Mouse (Mus musculus): ENCODE results near the gene Hdac4. TPM values are rescaled to one million over a fixed set of nuclear protein-coding genes. Genes with fewer than 3 reads are reported as not detected.

The Hdac4 gene
- polyA plus RNA-seq, 1 experiment from 2014 or later = 15.0 TPM

DNA sequence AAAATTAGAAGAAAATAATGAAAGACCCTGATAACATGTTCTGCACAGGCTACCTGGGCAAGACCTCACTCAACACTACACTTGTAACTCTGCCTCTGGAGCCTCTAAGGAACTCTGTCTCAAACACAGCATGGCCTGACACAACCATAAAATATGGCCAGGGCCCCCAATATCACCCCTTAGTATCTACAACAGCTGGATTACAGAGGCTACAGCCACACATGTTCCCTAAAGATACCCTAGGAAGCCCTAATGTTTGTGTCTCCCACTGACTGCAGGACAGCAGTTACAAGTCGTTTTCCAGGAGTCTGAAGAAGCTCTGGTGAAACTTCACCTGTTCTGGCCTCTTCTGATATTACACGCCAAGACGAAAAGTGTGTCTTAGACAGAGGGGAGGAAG, 65.7 kb downstream of the Hdac4 start:
- Histone ChIP-seq H3K27me3 (replicated peaks; ENCODE audit: control insufficient read depth, insufficient read depth, low read length) (no peaks in the 10 kb centered on the region), H3K27ac (ENCODE audit: low read depth) (no peak overlapping the region), H3K36me3 (ENCODE audit: control insufficient read depth, insufficient read depth, low read length) (no peaks in the 10 kb centered on the region), H3K4me1 (replicated peaks; ENCODE audit: control insufficient read depth, insufficient read depth, low read length) (peaks cover 9% of the 10 kb centered on the region), H3K4me2 (ENCODE audit: low read length) (no peak overlapping the region), H3K4me3 (ENCODE audit: low read depth, low read length) (no peak overlapping the region), H3K9ac (ENCODE audit: low read length) (no peak overlapping the region), H3K9me3 (ENCODE audit: control insufficient read depth, low read length) (no peaks in the 10 kb centered on the region)
- WGBS = 64% methylated on average over 3 of the region's 3 CpGs
- DNase-seq (ENCODE audit: low spot score) (no peak), ATAC-seq (replicated peaks; ENCODE audit: low FRiP score, low TSS enrichment, low read depth) (no peak)

DNA sequence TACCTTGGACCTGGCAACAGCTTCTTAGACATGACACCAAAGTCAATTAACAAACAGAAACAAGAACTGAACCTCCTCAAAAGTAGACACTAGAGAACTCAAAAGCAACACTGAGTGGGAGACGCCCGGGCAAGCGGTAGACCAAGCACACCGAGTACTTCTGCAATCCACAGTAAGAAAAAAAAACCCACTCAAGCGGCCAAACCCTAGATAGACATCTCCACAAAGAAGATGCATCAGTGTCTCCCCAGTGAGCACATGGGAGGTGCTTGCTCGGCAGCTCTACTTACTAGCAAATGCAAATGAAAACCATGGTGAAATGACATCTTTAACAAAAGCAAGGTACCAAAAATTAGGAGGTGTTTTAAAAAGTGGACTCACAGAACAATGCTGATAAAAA, 67.7 kb downstream of the Hdac4 start:
- Histone ChIP-seq H3K36me3 (ENCODE audit: control insufficient read depth, insufficient read depth, low read length) (no peaks in the 10 kb centered on the region), H3K4me2 (ENCODE audit: low read length) (no peak overlapping the region), H3K4me3 (ENCODE audit: low read depth, low read length) (no peak overlapping the region), H3K9ac (ENCODE audit: low read length) (no peak overlapping the region), H3K27ac (ENCODE audit: low read depth) (no peak overlapping the region), H3K27me3 (replicated peaks; ENCODE audit: control insufficient read depth, insufficient read depth, low read length) (no peaks in the 10 kb centered on the region), H3K9me3 (ENCODE audit: control insufficient read depth, low read length) (no peaks in the 10 kb centered on the region), H3K4me1 (replicated peaks; ENCODE audit: control insufficient read depth, insufficient read depth, low read length) (peaks cover 9% of the 10 kb centered on the region)
- DNase-seq (ENCODE audit: low spot score) = no peak
- ATAC-seq (replicated peaks; ENCODE audit: low FRiP score, low TSS enrichment, low read depth) = no peak
- WGBS = 90% methylated on average over 6 of the region's 6 CpGs

DNA sequence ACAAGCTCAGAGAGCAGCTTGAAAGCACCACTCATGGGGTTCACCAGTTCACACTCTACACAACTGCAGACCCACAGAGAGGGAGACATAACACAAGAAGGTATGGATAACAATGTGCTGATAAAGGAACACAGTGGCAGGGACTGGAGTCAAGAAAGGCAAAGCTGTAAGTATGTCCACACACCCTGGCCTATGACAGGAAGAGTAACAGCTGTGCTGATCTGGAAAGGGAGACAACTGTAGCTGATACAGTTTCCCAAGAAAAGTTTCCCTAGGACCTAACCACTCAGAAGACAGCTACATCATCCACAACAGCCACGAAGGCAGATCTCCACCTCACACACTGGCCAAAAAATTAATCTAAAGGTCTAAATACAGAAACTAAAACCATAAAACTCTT, 68.1 kb downstream of the Hdac4 start:
- Histone ChIP-seq H3K4me2 (ENCODE audit: low read length) (no peak overlapping the region), H3K27ac (ENCODE audit: low read depth) (no peak overlapping the region), H3K4me1 (replicated peaks; ENCODE audit: control insufficient read depth, insufficient read depth, low read length) (peaks cover 9% of the 10 kb centered on the region), H3K36me3 (ENCODE audit: control insufficient read depth, insufficient read depth, low read length) (no peaks in the 10 kb centered on the region), H3K9ac (ENCODE audit: low read length) (no peak overlapping the region), H3K4me3 (ENCODE audit: low read depth, low read length) (no peak overlapping the region), H3K27me3 (replicated peaks; ENCODE audit: control insufficient read depth, insufficient read depth, low read length) (no peaks in the 10 kb centered on the region), H3K9me3 (ENCODE audit: control insufficient read depth, low read length) (no peaks in the 10 kb centered on the region)
- 78% methylated on average over 1 of the region's 1 CpGs for WGBS
- no peak for DNase-seq (ENCODE audit: low spot score)
- no peak for ATAC-seq (replicated peaks; ENCODE audit: low FRiP score, low TSS enrichment, low read depth)

DNA sequence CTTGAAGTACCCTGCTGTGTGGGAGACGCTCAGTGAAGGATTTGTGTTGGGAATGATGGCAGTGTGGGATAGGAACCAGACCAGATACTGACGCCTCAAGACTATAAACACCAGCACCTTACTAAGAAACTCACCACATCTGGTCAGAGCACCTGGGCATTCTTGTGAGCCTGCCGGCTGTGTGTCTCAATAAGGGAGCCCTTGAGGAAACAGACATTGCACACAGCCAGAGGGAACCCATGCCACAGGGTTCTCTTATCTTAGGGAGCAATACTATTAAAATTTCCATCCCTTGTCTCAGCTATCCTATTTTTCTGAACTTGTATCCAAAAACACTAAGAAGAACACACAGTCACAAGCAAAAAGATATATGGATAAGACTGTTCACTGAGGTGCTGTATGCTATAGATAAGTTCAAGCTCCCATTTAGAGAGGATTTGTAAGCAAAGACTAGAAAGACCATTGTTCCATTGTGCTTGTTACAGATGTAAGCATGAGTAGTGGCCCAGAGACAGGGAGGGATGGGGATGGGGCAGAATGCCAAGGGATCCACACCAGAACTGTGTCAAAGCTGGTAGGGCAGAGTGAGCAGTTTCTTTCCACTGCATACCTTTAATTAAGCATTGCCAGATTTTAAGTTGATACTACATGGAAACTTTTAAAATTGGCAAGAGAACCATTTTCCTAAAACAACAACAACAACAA, 70.8 kb downstream of the Hdac4 start:
- 35% methylated on average over 3 of the region's 3 CpGs for WGBS
- no peak overlapping the region for H3K4me2 ChIP-seq (ENCODE audit: low read length)
- no peak overlapping the region for H3K27ac ChIP-seq (ENCODE audit: low read depth)
- no peaks in the 10 kb centered on the region for H3K27me3 ChIP-seq (replicated peaks; ENCODE audit: control insufficient read depth, insufficient read depth, low read length)
- no peaks in the 10 kb centered on the region for H3K4me1 ChIP-seq (replicated peaks; ENCODE audit: control insufficient read depth, insufficient read depth, low read length)
- no peaks in the 10 kb centered on the region for H3K9me3 ChIP-seq (ENCODE audit: control insufficient read depth, low read length)
- no peak overlapping the region for H3K4me3 ChIP-seq (ENCODE audit: low read depth, low read length)
- no peaks in the 10 kb centered on the region for H3K36me3 ChIP-seq (ENCODE audit: control insufficient read depth, insufficient read depth, low read length)
- DNase-seq (ENCODE audit: low spot score) = no peak
- no peak for ATAC-seq (replicated peaks; ENCODE audit: low FRiP score, low TSS enrichment, low read depth)
- H3K9ac ChIP-seq (ENCODE audit: low read length) = no peak overlapping the region

DNA sequence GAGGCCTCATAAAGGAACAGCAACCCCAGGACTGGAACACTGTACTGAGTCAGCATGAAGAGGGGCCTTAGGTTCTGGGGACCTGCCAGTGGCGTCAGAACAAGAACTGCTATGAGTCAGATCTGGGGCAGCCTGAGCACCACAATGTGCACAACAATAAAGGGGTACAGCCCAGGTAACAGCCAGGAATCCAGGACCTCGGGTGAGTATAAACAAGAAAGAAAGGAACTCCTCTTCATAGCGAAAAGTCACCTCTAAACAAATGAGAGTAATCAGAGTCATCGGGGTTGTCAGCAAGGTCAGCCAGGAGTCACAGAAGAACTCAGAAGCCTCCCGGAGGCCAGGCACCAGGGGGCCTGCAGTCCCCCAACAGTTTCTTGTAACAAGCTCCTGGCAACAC, 76.2 kb downstream of the Hdac4 start:
- H3K4me1 ChIP-seq (replicated peaks; ENCODE audit: control insufficient read depth, insufficient read depth, low read length) = no peaks in the 10 kb centered on the region
- no peaks in the 10 kb centered on the region for H3K36me3 ChIP-seq (ENCODE audit: control insufficient read depth, insufficient read depth, low read length)
- no peak overlapping the region for H3K27ac ChIP-seq (ENCODE audit: low read depth)
- H3K9me3 ChIP-seq (ENCODE audit: control insufficient read depth, low read length) = no peaks in the 10 kb centered on the region
- H3K9ac ChIP-seq (ENCODE audit: low read length) = no peak overlapping the region
- no peak overlapping the region for H3K4me2 ChIP-seq (ENCODE audit: low read length)
- 32% methylated on average over 5 of the region's 5 CpGs for WGBS
- ATAC-seq (replicated peaks; ENCODE audit: low FRiP score, low TSS enrichment, low read depth) = no peak
- no peaks in the 10 kb centered on the region for H3K27me3 ChIP-seq (replicated peaks; ENCODE audit: control insufficient read depth, insufficient read depth, low read length)
- no peak for DNase-seq (ENCODE audit: low spot score)
- H3K4me3 ChIP-seq (ENCODE audit: low read depth, low read length) = no peak overlapping the region

DNA sequence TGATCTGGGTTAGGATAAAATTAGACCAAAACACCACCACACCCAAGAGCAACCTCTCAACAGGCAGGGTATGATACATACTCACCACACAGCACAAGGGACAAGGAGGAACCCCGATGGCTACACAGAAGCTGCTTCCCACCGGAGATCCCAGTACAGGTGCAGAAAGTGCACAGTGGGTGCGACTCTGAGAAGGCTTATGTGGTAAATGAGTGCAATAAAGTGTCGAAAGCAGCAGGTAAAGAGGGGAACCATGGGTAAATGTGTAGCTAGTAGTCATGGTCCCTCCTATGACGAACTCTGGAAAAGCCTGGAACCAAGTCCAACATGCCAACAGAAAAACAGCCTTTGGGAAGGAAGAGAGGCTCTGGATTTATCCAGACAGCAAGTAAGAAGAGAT, 77.9 kb downstream of the Hdac4 start:
- Histone ChIP-seq H3K4me3 (ENCODE audit: low read depth, low read length) (no peak overlapping the region), H3K27ac (ENCODE audit: low read depth) (no peak overlapping the region), H3K9me3 (ENCODE audit: control insufficient read depth, low read length) (no peaks in the 10 kb centered on the region), H3K36me3 (ENCODE audit: control insufficient read depth, insufficient read depth, low read length) (no peaks in the 10 kb centered on the region), H3K9ac (ENCODE audit: low read length) (no peak overlapping the region), H3K4me2 (ENCODE audit: low read length) (no peak overlapping the region), H3K4me1 (replicated peaks; ENCODE audit: control insufficient read depth, insufficient read depth, low read length) (peaks cover 10% of the 10 kb centered on the region), H3K27me3 (replicated peaks; ENCODE audit: control insufficient read depth, insufficient read depth, low read length) (no peaks in the 10 kb centered on the region)
- DNase-seq (ENCODE audit: low spot score) = no peak
- WGBS = 91% methylated on average over 5 of the region's 5 CpGs
- ATAC-seq (replicated peaks; ENCODE audit: low FRiP score, low TSS enrichment, low read depth) = no peak

DNA sequence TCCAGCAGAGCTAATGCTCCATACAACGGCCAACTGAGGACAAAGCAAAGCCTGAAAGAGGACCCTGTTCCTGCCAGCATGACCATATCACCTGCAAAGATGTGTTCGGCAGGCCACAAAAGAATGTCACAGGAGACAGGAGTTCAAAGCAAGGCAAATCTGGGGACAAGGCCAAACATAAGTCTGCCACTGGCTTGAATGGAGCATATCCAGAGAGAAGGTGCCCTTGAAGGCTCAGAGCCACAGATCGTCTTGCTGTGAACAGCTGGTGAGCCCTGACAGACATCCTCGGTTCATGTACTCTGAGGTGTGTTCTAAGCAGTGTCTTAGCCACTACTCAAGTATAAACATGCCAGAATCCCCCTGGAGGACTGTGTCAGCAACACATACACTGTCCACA, 79.3 kb downstream of the Hdac4 start:
- 81% methylated on average over 4 of the region's 4 CpGs for WGBS
- no peak overlapping the region for H3K4me3 ChIP-seq (ENCODE audit: low read depth, low read length)
- ATAC-seq (replicated peaks; ENCODE audit: low FRiP score, low TSS enrichment, low read depth) = no peak

DNA sequence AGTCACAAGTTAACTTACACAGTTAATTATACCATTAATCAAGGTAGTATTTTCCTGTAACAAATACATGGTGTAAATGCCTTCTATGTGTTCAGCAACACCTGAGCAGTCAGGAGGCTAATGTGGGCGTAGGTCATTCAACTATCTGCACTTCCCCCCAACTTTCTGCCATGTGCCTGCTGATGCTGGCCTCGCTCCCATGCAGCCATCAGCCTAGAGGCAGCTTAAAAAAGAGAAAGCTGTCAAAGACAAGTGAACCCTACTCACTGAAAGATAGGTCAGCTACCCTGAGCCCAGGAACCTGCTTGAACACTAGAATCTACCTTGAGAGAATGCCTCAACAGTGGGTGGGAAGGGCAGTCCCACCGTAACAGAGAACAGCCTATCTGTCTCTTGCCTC, 81.4 kb downstream of the Hdac4 start:
- H3K4me1 ChIP-seq (replicated peaks; ENCODE audit: control insufficient read depth, insufficient read depth, low read length) = peaks cover 10% of the 10 kb centered on the region
- DNase-seq (ENCODE audit: low spot score) (no peak), ATAC-seq (replicated peaks; ENCODE audit: low FRiP score, low TSS enrichment, low read depth) (no peak)
- H3K4me3 ChIP-seq (ENCODE audit: low read depth, low read length) = no peak overlapping the region
- H3K27me3 ChIP-seq (replicated peaks; ENCODE audit: control insufficient read depth, insufficient read depth, low read length) = no peaks in the 10 kb centered on the region
- H3K27ac ChIP-seq (ENCODE audit: low read depth) = no peak overlapping the region
- 97% methylated on average over 3 of the region's 3 CpGs for WGBS
- no peak overlapping the region for H3K4me2 ChIP-seq (ENCODE audit: low read length)
- H3K36me3 ChIP-seq (ENCODE audit: control insufficient read depth, insufficient read depth, low read length) = no peaks in the 10 kb centered on the region
- H3K9me3 ChIP-seq (ENCODE audit: control insufficient read depth, low read length) = no peaks in the 10 kb centered on the region
- H3K9ac ChIP-seq (ENCODE audit: low read length) = no peak overlapping the region

More for the DNA sequence above, 79.3 kb downstream of the Hdac4 start:
- H3K9me3 ChIP-seq (ENCODE audit: control insufficient read depth, low read length) = no peaks in the 10 kb centered on the region
- no peaks in the 10 kb centered on the region for H3K36me3 ChIP-seq (ENCODE audit: control insufficient read depth, insufficient read depth, low read length)
- no peak overlapping the region for H3K4me2 ChIP-seq (ENCODE audit: low read length)
- H3K27me3 ChIP-seq (replicated peaks; ENCODE audit: control insufficient read depth, insufficient read depth, low read length) = no peaks in the 10 kb centered on the region
- DNase-seq (ENCODE audit: low spot score) = no peak
- no peak overlapping the region for H3K9ac ChIP-seq (ENCODE audit: low read length)
- H3K4me1 ChIP-seq (replicated peaks; ENCODE audit: control insufficient read depth, insufficient read depth, low read length) = peaks cover 10% of the 10 kb centered on the region
- H3K27ac ChIP-seq (ENCODE audit: low read depth) = no peak overlapping the region

DNA sequence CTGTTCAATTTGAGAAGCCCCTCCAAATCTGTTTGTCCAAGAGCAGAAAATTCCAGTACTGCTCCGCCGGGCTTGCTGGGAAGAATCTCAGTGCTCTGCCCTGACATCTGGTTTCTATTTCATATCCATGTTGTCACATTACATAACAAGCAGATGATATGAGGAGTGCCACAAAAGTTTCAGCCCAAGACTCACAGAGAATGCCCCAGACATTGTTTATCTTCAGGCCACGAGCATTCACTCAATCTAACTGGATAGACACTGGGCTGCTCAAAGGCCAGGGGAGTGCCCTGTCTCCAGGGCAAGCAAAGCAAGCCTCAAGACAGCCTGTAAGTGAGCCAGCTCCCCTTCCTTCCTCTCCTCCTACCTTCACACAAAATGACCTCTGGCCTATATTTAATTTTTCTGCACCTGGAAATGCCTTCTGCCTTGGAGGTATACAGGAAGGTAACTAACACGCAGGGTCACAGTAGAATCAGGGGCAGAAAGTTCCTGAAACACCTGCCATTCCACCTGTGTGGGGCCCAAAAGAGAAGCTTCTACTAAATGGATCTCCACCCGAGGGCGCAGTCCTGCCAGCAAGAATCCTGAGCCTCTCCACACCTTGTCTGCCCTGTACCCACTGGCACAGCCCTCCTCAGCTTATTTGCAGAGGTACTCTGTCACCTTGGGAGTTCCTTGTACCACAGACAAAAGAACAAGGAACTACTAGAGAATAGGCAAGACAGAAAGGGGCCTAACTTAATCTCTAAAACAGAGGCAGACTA, 82.1 kb downstream of the Hdac4 start:
- DNase-seq (ENCODE audit: low spot score) (no peak), ATAC-seq (replicated peaks; ENCODE audit: low FRiP score, low TSS enrichment, low read depth) (no peak)

More for the DNA sequence above, 82.1 kb downstream of the Hdac4 start:
- Histone ChIP-seq H3K4me2 (ENCODE audit: low read length) (no peak overlapping the region), H3K9ac (ENCODE audit: low read length) (no peak overlapping the region), H3K9me3 (ENCODE audit: control insufficient read depth, low read length) (no peaks in the 10 kb centered on the region), H3K27me3 (replicated peaks; ENCODE audit: control insufficient read depth, insufficient read depth, low read length) (no peaks in the 10 kb centered on the region), H3K4me3 (ENCODE audit: low read depth, low read length) (no peak overlapping the region), H3K27ac (ENCODE audit: low read depth) (no peak overlapping the region), H3K4me1 (replicated peaks; ENCODE audit: control insufficient read depth, insufficient read depth, low read length) (peaks cover 10% of the 10 kb centered on the region), H3K36me3 (ENCODE audit: control insufficient read depth, insufficient read depth, low read length) (no peaks in the 10 kb centered on the region)
- 44% methylated on average over 6 of the region's 6 CpGs for WGBS
